Mouse (Mus musculus): Measurements from ENCODE around the gene Slc16a9. TPM values are rescaled to one million over a fixed set of nuclear protein-coding genes. Genes with fewer than 3 reads are reported as not detected.

Gene Slc16a9
- 3.3 and 4.3 TPM in 2 replicates for polyA plus RNA-seq (2012; rRNA removed)

GRCm38 (mm10) chr10:70244921-70245558, at the start of gene Slc16a9:
TSS of gene Slc16a9 (plus strand) at chr10:70245100.

GRCm38 (mm10) chr10:70204505-70205399, 40.1 kb upstream of the Slc16a9 start, which contains the start of gene Mrln:
TSS of gene Mrln (plus strand) at chr10:70204664.

Other genes with a start within 250 kb of the Slc16a9 start
- 28.6 and 32.6 TPM in 2 replicates for gene Ccdc6, start 148.0 kb upstream of the Slc16a9 start, polyA plus RNA-seq (2012; rRNA removed)
- 1.6 and 8.2 TPM in 2 replicates for gene Mrln, start 40.4 kb upstream of the Slc16a9 start, polyA plus RNA-seq (2012; rRNA removed)
- 12.9 and 13.9 TPM in 2 replicates for gene Fam13c, start 195.4 kb downstream of the Slc16a9 start, polyA plus RNA-seq (2012; rRNA removed)